Mouse (Mus musculus): Measurements from ENCODE around the gene Atp5d. TPM values are rescaled to one million over a fixed set of nuclear protein-coding genes. Genes with fewer than 3 reads are reported as not detected.

The Atp5d gene
- polyA plus RNA-seq, 1 experiment from 2014 or later = 467 TPM

GRCm38 (mm10) chr10:80147146-80147718 lies 8.8 kb downstream of the Atp5d start:
- Histone ChIP-seq H3K9me3 (replicated peaks; ENCODE audit: control insufficient read depth, low read length) (no peaks in the 10 kb centered on the region), H3K36me3 (ENCODE audit: control insufficient read depth, insufficient read depth, low read length) (peaks cover 51% of the 10 kb centered on the region), H3K27me3 (replicated peaks; ENCODE audit: control insufficient read depth, insufficient read depth, low read length) (no peaks in the 10 kb centered on the region), H3K9ac (ENCODE audit: low read length) (peak overlapping the region; percentile 99; the same call in 1 of the 2 replicates), H3K27ac (ENCODE audit: low read depth, low read length) (peak overlapping the region; percentile 100), H3K4me2 (ENCODE audit: low read length) (peak overlapping the region; percentile 64; the same call in 1 of the 2 replicates), H3K4me3 (ENCODE audit: low read depth, low read length) (peak overlapping the region; percentile 100; the same call in 1 of the 2 replicates), H3K4me1 (ENCODE audit: control insufficient read depth, insufficient read depth, low read length) (peaks cover 6% of the 10 kb centered on the region; the same call in 1 of the 2 replicates)
- ATAC-seq = no peak
- WGBS = 78% methylated on average over 5 of the region's 5 CpGs
- DNase-seq (ENCODE audit: low spot score) = no peak

- peaks cover 8% of the 10 kb centered on the region for H3K4me1 ChIP-seq (ENCODE audit: control insufficient read depth, insufficient read depth, low read length)
- H3K9me3 ChIP-seq (replicated peaks; ENCODE audit: control insufficient read depth, low read length) = no peaks in the 10 kb centered on the region
- ATAC-seq (peak; percentile 35), DNase-seq (ENCODE audit: low spot score) (peak; percentile 77)
- no peaks in the 10 kb centered on the region for H3K27me3 ChIP-seq (replicated peaks; ENCODE audit: control insufficient read depth, insufficient read depth, low read length)
- H3K27ac ChIP-seq (ENCODE audit: low read depth, low read length) = peak within 1 kb of the TSS; percentile 100
- peaks cover 58% of the 10 kb centered on the region for H3K36me3 ChIP-seq (ENCODE audit: control insufficient read depth, insufficient read depth, low read length)
- H3K4me2 ChIP-seq (ENCODE audit: low read length) = peak within 1 kb of the TSS; percentile 64
- H3K9ac ChIP-seq (ENCODE audit: low read length) = peak within 1 kb of the TSS; percentile 99
- peak within 1 kb of the TSS; percentile 100 for H3K4me3 ChIP-seq (ENCODE audit: low read depth, low read length)
- WGBS = 1% methylated on average over 41 of the region's 42 CpGs
Observed at GRCm38 (mm10) chr10:80147719-80148601, 9.5 kb downstream of the Atp5d start, which contains the start of gene Midn. Midn (plus strand) TSS chr10:80148272.

DNA sequence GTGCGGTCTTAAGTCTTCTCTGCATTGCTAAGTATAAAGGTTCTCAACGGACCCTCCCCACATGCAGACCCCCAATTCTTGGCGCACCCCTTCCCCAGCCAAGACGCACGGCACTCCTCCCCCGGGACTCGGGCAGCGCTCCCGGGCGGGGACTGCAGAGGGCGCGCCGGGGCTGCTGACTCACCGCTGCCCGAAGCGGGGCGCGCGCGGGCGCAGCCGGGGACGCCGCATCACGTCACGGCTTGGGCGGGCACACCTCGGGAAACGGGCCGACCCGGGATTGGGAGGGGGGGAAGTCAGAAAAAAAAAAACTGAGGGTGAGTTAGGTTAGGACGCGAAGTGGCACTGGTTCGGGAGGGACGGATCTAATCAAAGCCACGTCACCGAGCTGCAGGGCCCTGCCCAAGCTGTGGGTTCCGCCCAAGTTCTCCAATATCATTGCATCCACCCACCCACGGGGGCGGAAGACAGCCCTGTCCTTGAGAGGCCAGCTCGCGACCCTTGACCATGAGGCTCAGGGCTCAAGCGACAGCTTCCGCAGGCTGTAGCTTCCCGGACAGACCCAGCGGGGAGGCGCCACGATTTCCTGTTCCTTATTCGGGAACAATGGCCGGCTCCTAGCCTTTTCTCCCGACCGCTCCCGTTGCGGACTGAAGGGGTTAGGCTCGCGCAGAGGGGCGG lies 10.3 kb downstream of the Atp5d start:
- ATAC-seq (peak; percentile 52), DNase-seq (ENCODE audit: low spot score) (peak; percentile 96)
- H3K9ac ChIP-seq (ENCODE audit: low read length) = peak overlapping the region; percentile 99
- peak overlapping the region; percentile 64 for H3K4me2 ChIP-seq (ENCODE audit: low read length)
- no peaks in the 10 kb centered on the region for H3K9me3 ChIP-seq (replicated peaks; ENCODE audit: control insufficient read depth, low read length)
- peaks cover 13% of the 10 kb centered on the region for H3K4me1 ChIP-seq (ENCODE audit: control insufficient read depth, insufficient read depth, low read length)
- H3K27me3 ChIP-seq (replicated peaks; ENCODE audit: control insufficient read depth, insufficient read depth, low read length) = no peaks in the 10 kb centered on the region
- WGBS = under 1% methylated on average over 55 of the region's 57 CpGs
- H3K36me3 ChIP-seq (ENCODE audit: control insufficient read depth, insufficient read depth, low read length) = peaks cover 61% of the 10 kb centered on the region
- H3K27ac ChIP-seq (ENCODE audit: low read depth, low read length) = peak overlapping the region; percentile 100
- H3K4me3 ChIP-seq (ENCODE audit: low read depth, low read length) = peak overlapping the region; percentile 100

DNA sequence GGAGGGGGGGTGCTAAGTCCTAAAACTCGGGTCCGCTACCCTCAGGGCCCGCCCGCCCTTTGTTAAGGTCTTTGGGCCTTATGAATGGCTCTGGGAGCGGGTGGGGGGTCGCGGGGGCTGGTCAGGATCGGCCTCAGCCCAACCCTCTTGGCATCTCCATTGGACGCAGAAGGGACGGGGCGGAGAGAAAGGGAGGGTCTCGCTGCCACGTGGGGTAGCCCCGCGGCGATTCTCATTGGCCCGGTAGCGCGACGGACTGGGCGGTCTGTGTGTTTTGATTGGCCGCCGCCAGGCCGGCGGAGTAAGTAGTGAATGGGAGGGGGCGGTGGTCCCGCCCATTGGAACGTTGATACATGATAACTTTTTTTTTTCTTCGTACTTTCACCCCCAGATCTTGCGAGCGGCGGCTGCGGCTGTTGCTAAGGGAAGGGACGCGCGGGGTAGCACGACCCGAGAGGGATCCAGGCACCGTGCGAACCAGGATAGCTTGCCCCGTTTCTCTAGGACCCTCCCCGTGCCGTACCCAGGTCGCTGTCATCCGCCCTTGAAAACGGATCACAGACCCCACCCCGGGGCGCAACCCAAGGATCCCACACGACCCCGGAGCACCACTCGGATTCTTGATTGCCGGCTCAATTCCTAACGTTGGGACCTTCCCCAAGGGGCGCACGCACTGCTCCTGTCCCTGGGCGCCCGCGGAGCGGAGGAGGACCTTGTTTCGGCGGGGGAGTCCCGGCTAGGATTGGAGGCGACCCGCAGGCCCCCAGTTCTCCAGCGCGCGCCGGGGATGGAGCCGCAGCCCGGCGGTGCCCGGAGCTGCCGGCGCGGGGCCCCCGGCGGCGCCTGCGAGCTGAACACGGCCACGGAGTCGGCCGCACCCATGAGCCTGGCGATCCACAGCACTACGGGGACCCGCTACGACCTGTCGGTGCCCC lies 11.1 kb downstream of the Atp5d start:
- Histone ChIP-seq H3K4me1 (ENCODE audit: control insufficient read depth, insufficient read depth, low read length) (peaks cover 15% of the 10 kb centered on the region), H3K4me2 (ENCODE audit: low read length) (peak overlapping the region; percentile 95), H3K36me3 (ENCODE audit: control insufficient read depth, insufficient read depth, low read length) (peaks cover 61% of the 10 kb centered on the region), H3K9ac (ENCODE audit: low read length) (peak overlapping the region; percentile 100), H3K27ac (ENCODE audit: low read depth, low read length) (peak overlapping the region; percentile 100), H3K27me3 (replicated peaks; ENCODE audit: control insufficient read depth, insufficient read depth, low read length) (no peaks in the 10 kb centered on the region), H3K4me3 (ENCODE audit: low read depth, low read length) (peak overlapping the region; percentile 100), H3K9me3 (replicated peaks; ENCODE audit: control insufficient read depth, low read length) (no peaks in the 10 kb centered on the region)
- DNase-seq (ENCODE audit: low spot score) = peak; percentile 99
- peak; percentile 86 for ATAC-seq
- under 1% methylated on average over 87 of the region's 88 CpGs for WGBS

DNA sequence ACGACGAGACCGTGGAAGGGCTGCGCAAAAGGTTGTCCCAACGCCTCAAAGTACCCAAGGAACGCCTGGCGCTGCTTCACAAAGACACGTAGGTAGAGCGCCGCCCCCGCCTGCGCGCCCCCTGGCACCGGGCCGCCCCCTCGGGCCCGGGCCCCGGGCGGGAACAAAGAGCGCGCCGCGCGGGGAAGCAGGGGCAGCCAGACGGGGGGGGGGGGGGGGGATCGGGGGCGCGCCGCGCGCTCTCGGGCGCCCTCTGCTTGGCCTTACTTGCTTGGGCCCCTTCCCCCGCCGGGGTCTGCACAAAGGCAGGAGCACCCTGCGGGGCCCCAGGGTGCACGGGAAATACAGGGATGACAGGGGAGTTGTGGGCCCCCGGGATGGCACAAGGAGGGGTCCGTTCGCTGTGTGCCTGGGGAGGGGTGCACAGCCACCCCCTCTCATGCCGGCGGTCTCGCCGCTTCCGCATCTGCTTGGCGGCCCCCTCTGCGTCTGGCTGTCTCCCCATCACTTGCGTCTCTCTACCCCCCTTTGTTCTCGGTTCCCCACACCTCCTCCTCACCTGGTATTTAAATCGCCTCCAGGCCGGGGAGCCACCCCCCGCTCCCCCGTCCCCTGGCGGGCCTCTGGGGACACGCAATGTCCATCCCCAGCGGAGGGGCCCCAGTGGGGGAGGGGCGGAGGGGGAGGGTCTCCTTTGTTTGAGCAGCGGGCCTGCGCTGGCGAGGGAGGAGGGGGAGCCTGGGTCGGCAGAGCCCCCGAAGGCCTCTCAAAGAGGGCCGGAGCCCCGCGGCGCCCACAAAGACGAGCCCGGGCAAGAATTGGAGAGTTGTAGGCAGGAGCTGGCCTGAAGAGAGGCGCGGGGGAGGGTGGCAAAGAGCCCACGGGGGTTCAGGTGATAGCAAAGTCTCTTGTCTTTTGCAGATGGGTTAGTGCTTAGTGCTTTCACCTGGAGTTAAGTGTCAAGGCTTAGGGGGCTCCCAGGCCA lies 12.1 kb downstream of the Atp5d start:
- peak; percentile 11 for ATAC-seq
- under 1% methylated on average over 37 of the region's 71 CpGs for WGBS
- peak overlapping the region; percentile 100 for H3K4me3 ChIP-seq (ENCODE audit: low read depth, low read length)

DNA sequence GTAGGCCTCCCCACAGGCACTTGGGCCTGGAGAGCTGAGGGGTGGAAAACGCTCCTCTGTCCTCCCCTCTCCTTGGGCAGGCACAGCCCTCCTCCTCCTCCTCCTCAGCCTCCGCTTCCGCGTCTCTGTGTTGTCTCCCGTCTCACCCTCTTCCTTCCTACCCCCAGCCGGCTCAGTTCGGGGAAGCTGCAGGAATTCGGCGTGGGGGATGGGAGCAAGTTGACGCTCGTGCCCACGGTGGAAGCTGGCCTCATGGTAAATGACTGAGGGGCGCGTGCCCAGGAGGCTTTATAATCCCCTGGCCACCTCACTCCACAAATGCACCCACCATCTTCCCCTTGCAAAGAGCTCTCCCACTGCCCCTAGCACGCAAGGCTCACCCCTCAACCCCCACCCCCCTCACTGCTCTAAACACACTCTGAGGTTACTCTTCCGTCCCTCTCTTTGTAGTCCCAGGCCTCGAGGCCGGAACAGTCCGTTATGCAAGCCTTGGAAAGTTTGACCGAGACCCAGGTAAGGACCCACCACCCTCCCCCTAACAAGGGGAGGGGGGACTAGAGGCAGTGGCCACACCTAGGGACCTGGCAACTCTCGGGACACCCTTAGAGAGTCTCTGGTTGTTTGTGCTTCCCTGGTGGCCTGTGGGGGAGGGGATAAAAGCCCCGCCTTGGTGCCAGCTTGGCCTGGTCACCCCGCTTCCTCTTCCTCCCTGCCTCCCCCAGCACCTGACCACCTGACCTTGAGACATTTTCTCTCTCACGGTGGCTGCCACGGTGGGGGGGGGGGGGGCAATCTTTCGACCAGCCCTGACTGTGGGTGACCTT lies 13.0 kb downstream of the Atp5d start:
- no peak for ATAC-seq
- WGBS = under 1% methylated on average over 26 of the region's 26 CpGs
- no peaks in the 10 kb centered on the region for H3K9me3 ChIP-seq (replicated peaks; ENCODE audit: control insufficient read depth, low read length)
- DNase-seq (ENCODE audit: low spot score) = peak; percentile 58
- H3K36me3 ChIP-seq (ENCODE audit: control insufficient read depth, insufficient read depth, low read length) = peaks cover 65% of the 10 kb centered on the region
- H3K4me1 ChIP-seq (ENCODE audit: control insufficient read depth, insufficient read depth, low read length) = peaks cover 17% of the 10 kb centered on the region
- peak overlapping the region; percentile 100 for H3K27ac ChIP-seq (ENCODE audit: low read depth, low read length)
- peak overlapping the region; percentile 95 for H3K4me2 ChIP-seq (ENCODE audit: low read length)
- peak overlapping the region; percentile 100 for H3K9ac ChIP-seq (ENCODE audit: low read length)
- H3K27me3 ChIP-seq (replicated peaks; ENCODE audit: control insufficient read depth, insufficient read depth, low read length) = no peaks in the 10 kb centered on the region
- H3K4me3 ChIP-seq (ENCODE audit: low read depth, low read length) = peak overlapping the region; percentile 100

More for the DNA sequence above, 12.1 kb downstream of the Atp5d start:
- Histone ChIP-seq H3K27me3 (replicated peaks; ENCODE audit: control insufficient read depth, insufficient read depth, low read length) (no peaks in the 10 kb centered on the region), H3K9me3 (replicated peaks; ENCODE audit: control insufficient read depth, low read length) (no peaks in the 10 kb centered on the region), H3K36me3 (ENCODE audit: control insufficient read depth, insufficient read depth, low read length) (peaks cover 63% of the 10 kb centered on the region), H3K9ac (ENCODE audit: low read length) (peak overlapping the region; percentile 100), H3K4me1 (ENCODE audit: control insufficient read depth, insufficient read depth, low read length) (peaks cover 17% of the 10 kb centered on the region), H3K4me2 (ENCODE audit: low read length) (peak overlapping the region; percentile 95), H3K27ac (ENCODE audit: low read depth, low read length) (peak overlapping the region; percentile 100)
- DNase-seq (ENCODE audit: low spot score) = peak; percentile 87
